Mouse (Mus musculus) liver, adult 2 months (tissue): Measurements from ENCODE around the gene Kpnb1. TPM values are rescaled to one million over a fixed set of nuclear protein-coding genes. Genes with fewer than 3 reads are reported as not detected.

Source experiments
- DNase-seq: peaks from one replicate; pipeline ENCODE4 v3.0.0-alpha.2; 2011; ENCODE audit warnings: low read depth, low spot score; ENCODE audit errors: extremely low read depth
- H3K27ac ChIP-seq: fragments of 200-500 bp; replicated peaks from 2 replicates; pipeline ENCODE4 v1.5.1; 2012; ENCODE audit warnings: low read depth, mild to moderate bottlenecking, control low read depth, inconsistent platforms, low read length; ENCODE audit not compliant: insufficient read depth
- H3K27me3 ChIP-seq: fragments of 200-500 bp; 2 replicates; pipeline ENCODE4 v1.6.1; 2012; ENCODE audit warnings: mild to moderate bottlenecking, moderate library complexity, low read length, inconsistent platforms; ENCODE audit not compliant: control insufficient read depth, insufficient read depth
- H3K36me3 ChIP-seq: fragments of 200-500 bp; 2 replicates; pipeline ENCODE4 v1.6.1; 2012; ENCODE audit warnings: low read length, inconsistent platforms; ENCODE audit not compliant: control insufficient read depth, insufficient read depth
- H3K4me1 ChIP-seq: fragments of 200-500 bp; 2 replicates; pipeline ENCODE4 v1.6.1; 2011; ENCODE audit warnings: low read length; ENCODE audit not compliant: control insufficient read depth, insufficient read depth
- H3K4me3 ChIP-seq: fragments of 200-500 bp; 2 replicates; pipeline ENCODE4 v1.5.1; 2011; ENCODE audit warnings: low read depth, mild to moderate bottlenecking, control low read depth, low read length, moderate library complexity; ENCODE audit not compliant: insufficient read depth
- H3K79me2 ChIP-seq: fragments of 200-500 bp; 2 replicates; pipeline ENCODE4 v1.6.1; 2012; ENCODE audit warnings: inconsistent platforms, mild to moderate bottlenecking, low read length, moderate library complexity; ENCODE audit not compliant: control insufficient read depth, insufficient read depth
- H3K9ac ChIP-seq: fragments of 200-500 bp; 2 replicates; pipeline ENCODE4 v1.6.1; 2012; ENCODE audit warnings: low read depth, mild to moderate bottlenecking, control low read depth, inconsistent platforms, low read length
- CTCF ChIP-seq: fragments of 200-500 bp; IDR thresholded peaks from 2 replicates; pipeline ENCODE4 v1.5.1; 2011; ENCODE audit warnings: low read depth, low read length, control low read depth
- POLR2A ChIP-seq: fragments of 200-500 bp; IDR thresholded peaks from 2 replicates; pipeline ENCODE4 v1.6.1; 2011; ENCODE audit warnings: low read length, control low read depth; ENCODE audit not compliant: insufficient read depth; ENCODE audit errors: extremely low read depth
- WGBS: fragments of 180-500 bp; shearing (Covaris S2); methylation state at CpG from one replicate; pipeline ENCODE4 v1.1.7; 2018; 5-methylcytosine and 5-hydroxymethylcytosine counted together
- polyA plus RNA-seq: library from polyadenylated mRNA; depleted of rRNA; stranded (reverse); fragments of >200 nt; gene quantifications from 2 replicates; pipeline ENCODE4 v1.2.3, GENCODE M21; 2012
- total RNA-seq: library from RNA; depleted of rRNA; stranded (reverse); fragments of >200 nt; gene quantifications from 2 replicates; pipeline ENCODE4 v1.2.3, GENCODE M21; 2014

Gene Kpnb1
- total and polyA plus RNA-seq, 2 experiments: 14.9 to 40.7 TPM

DNA sequence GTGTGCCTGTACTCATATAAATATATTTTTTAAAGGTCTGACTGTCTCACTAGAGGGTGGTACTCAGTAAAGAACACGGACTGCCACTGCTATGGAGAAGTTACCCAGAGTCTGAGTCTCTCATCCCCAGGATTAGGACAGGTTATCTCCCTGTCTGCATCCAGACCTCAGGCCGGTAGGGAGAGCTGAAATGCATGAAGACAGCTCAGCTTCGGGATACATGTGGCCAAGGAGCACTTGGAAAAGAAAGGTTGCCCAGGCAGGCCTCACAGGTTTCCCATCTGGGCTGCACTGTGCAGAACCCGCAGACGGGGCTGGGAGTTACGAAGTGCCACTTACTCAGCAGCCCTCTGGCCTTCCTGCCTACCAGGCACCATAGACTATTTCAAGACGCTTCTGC is 30.7 kb downstream of the Kpnb1 start:
- Histone ChIP-seq H3K4me1 (no peaks in the 10 kb centered on the region), H3K27me3 (no peaks in the 10 kb centered on the region), H3K79me2 (no peaks in the 10 kb centered on the region), H3K27ac (no peak overlapping the region), H3K9ac (no peak overlapping the region), H3K36me3 (peaks cover 32% of the 10 kb centered on the region), H3K4me3 (no peak overlapping the region)
- DNase-seq: no peak
- 88% methylated on average over 7 of the region's 7 CpGs for WGBS
- TF ChIP-seq CTCF (no peak), POLR2A (no peak)

DNA sequence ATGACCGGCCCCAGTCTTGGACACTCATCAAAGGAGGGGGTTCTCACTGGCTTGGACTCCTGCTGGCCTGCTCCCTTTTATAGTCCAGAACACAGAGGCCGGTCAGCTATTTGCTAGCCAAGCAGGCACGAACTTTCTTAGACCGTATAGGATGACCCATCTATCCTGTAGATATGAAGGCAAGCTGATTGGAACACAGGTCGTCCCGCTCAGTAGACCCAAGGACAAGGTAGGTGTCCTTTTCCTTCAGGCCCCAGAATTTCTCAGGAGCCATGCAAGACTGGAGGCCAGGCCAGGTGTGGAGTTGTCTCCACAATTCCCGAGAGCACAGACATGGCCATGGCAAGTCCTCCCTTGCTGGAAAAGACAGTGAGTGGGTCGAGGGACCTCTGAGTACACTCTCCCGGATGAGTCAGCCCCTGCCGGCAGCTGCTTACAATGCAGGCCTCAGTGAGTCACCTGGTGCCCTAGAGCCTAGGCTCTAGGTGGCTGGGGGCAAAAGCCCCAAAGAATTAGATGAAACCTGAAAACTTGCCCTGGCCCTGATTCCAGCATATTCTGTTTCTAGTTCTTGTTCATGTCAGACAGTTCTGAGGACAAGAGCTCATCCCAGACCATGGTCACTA is 34.9 kb downstream of the Kpnb1 start:
- Histone ChIP-seq H3K79me2 (no peaks in the 10 kb centered on the region; the same call in 1 of the 2 replicates), H3K36me3 (peaks cover under 1% of the 10 kb centered on the region; the same call in 1 of the 2 replicates), H3K9ac (no peak overlapping the region), H3K27ac (no peak overlapping the region), H3K27me3 (peaks cover 8% of the 10 kb centered on the region), H3K4me1 (peaks cover 2% of the 10 kb centered on the region; the same call in 1 of the 2 replicates), H3K4me3 (no peak overlapping the region)
- WGBS: 70% methylated on average over 10 of the region's 10 CpGs
- DNase-seq: no peak
- TF ChIP-seq POLR2A: no peak
- TF ChIP-seq CTCF: no peak

DNA sequence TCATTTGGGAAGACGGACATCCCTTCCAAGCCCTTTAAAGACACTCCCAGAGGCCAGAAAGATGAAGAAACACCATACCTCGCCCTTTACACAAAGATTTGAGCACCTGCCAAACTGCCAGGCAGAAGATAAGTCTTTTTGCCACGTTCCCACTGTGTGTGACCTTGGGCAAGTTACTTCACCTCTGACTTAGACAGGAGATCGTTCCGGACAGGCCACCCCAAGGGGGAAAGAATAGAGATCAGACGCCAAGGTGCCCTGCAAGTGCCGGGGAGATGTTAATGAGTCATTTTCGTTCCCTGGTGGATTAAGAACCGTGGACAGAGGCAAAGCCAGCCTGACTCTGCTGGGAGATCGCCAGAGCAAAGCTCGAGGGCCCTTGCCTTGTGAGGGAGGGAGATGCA is 35.7 kb downstream of the Kpnb1 start:
- Histone ChIP-seq H3K9ac (no peak overlapping the region), H3K27ac (no peak overlapping the region), H3K4me3 (no peak overlapping the region), H3K4me1 (peaks cover 2% of the 10 kb centered on the region; the same call in 1 of the 2 replicates), H3K36me3 (no peaks in the 10 kb centered on the region), H3K79me2 (no peaks in the 10 kb centered on the region; the same call in 1 of the 2 replicates), H3K27me3 (peaks cover 8% of the 10 kb centered on the region)
- 8% methylated on average over 11 of the region's 11 CpGs for WGBS
- TF ChIP-seq CTCF (no peak), POLR2A (no peak)
- no peak for DNase-seq

DNA sequence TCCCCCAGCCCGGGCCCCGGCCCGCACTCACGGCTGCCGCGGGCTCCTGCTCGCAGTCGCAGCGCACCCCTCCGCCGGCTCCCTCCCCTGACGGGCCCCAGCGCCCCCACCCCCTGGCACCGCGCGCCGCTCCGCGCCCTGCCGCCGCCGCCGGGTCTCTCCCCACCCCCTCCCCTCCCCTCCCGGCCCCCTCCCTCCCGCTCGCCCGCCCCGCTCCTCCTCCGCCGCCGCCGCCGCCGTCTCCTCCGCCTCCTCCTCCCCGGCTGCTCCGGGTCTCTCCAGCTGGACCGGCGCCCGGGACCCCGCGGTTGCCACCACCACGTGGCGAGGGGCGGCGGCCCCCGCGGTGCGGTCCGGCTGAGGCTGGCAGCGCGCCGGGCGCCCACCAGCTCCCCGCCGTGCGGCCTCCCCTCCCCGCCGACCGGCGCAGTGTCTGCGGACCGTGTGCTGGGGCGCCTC is 36.3 kb downstream of the Kpnb1 start, which contains the start of gene Tbkbp1:
TSS of gene Tbkbp1 (minus strand) at position 153 of the 459 bp plus-strand sequence.
- no peaks in the 10 kb centered on the region; the same call in 1 of the 2 replicates for H3K79me2 ChIP-seq
- peak within 1 kb of the TSS; percentile 78 for H3K9ac ChIP-seq
- no peak for TF ChIP-seq POLR2A
- no peak for TF ChIP-seq CTCF
- WGBS: 2% methylated on average over 30 of the region's 64 CpGs
- peaks cover 8% of the 10 kb centered on the region for H3K27me3 ChIP-seq
- peak within 1 kb of the TSS; percentile 78 for H3K27ac ChIP-seq
- H3K4me3 ChIP-seq: peak within 1 kb of the TSS; percentile 88
- H3K4me1 ChIP-seq: peaks cover 2% of the 10 kb centered on the region; the same call in 1 of the 2 replicates
- no peaks in the 10 kb centered on the region for H3K36me3 ChIP-seq
- no peak for DNase-seq

DNA sequence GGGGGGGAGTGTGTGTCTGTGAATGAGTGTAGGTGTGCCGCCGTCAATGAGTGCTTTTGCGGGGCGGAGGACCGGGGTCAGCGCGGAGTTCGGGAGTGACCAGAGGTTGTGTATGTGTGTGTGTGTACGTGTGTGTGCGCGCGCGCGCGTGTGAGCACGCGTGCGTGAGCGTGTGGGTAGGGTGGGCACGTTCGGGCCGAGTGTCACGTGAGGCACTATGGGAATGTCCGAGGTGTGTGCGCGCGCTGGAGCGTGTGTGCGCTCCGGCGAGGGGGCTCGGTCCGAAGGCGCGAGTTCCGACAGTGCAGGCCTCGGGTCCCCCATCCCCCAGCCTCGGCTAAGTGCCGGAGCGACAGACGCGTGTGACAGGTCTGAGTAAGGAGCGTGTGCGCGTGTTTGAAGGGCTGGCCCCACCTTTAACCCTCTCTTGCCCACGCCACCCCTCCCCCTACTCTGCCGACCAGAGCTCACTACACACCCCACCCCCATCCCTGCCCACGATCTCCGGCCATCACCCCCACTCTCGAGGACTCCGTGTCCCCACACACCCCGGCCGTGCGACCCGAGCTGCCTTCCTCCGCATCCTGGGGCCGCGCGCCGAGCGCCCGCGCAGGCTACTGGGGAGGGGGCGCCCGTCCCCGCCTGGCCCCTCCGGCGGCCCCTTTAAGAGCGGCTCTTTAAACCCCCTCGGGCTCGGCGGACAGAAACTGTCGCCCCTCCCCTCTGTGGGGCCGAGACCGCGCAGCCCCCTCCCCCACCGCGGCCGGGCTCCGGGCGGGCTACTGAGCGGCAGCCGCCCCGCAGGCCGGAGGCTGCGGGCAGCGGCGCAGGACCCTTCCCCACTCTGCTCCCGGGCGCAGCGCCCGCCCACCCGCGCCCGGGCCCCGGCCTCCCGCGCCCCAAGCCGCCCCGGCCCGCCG is 37.0 kb downstream of the Kpnb1 start:
- Histone ChIP-seq H3K36me3 (no peaks in the 10 kb centered on the region), H3K4me1 (peaks cover 2% of the 10 kb centered on the region; the same call in 1 of the 2 replicates), H3K9ac (peak overlapping the region; percentile 78), H3K79me2 (no peaks in the 10 kb centered on the region; the same call in 1 of the 2 replicates), H3K27me3 (peaks cover 8% of the 10 kb centered on the region), H3K4me3 (peak overlapping the region; percentile 88), H3K27ac (peak overlapping the region; percentile 78)
- TF ChIP-seq POLR2A (0 out of 2 replicates have a peak, but pooled peaks have one; percentile 6), CTCF (no peak)
- 1% methylated on average over 100 of the region's 102 CpGs for WGBS
- DNase-seq: no peak
